Mouse (Mus musculus): Measurements from ENCODE around the gene RPS10-NUDT3. TPM values are rescaled to one million over a fixed set of nuclear protein-coding genes. Genes with fewer than 3 reads are reported as not detected.

The RPS10-NUDT3 gene
- polyA plus RNA-seq, 1 experiment from 2014 or later: not detected

GRCm38 (mm10) chr17:27555075-27555511, 79.9 kb downstream of the RPS10-NUDT3 start:
- WGBS: 3% methylated on average over 39 of the region's 39 CpGs
- Histone ChIP-seq H3K36me3 (no peaks in the 10 kb centered on the region), H3K9ac (replicated peaks) (0 out of 2 replicates have a peak overlapping the region, but pooled peaks have one; percentile 34), H3K27ac (replicated peaks) (peak overlapping the region; percentile 97; the same call in 1 of the 2 replicates), H3K4me2 (replicated peaks) (peak overlapping the region; percentile 82), H3K4me1 (peaks cover 35% of the 10 kb centered on the region), H3K9me3 (no peaks in the 10 kb centered on the region), H3K27me3 (peaks cover 6% of the 10 kb centered on the region; the same call in 1 of the 2 replicates), H3K4me3 (peak overlapping the region; percentile 93)
- no peak for ATAC-seq (replicated peaks)

- peak overlapping the region; percentile 82; the same call in 1 of the 2 replicates for H3K4me2 ChIP-seq (replicated peaks)
- H3K27ac ChIP-seq (replicated peaks): no peak overlapping the region
- WGBS: 46% methylated on average over 20 of the region's 20 CpGs
- ATAC-seq (replicated peaks): no peak
- H3K9ac ChIP-seq (replicated peaks): no peak overlapping the region
- H3K27me3 ChIP-seq: peaks cover 6% of the 10 kb centered on the region; the same call in 1 of the 2 replicates
- H3K4me1 ChIP-seq: peaks cover 37% of the 10 kb centered on the region
- H3K36me3 ChIP-seq: no peaks in the 10 kb centered on the region
- H3K4me3 ChIP-seq: no peak overlapping the region
- no peaks in the 10 kb centered on the region for H3K9me3 ChIP-seq
Measured at GRCm38 (mm10) chr17:27554062-27554960, 80.7 kb downstream of the RPS10-NUDT3 start.

- Histone ChIP-seq H3K4me1 (peaks cover 23% of the 10 kb centered on the region), H3K9me3 (no peaks in the 10 kb centered on the region), H3K27ac (replicated peaks) (no peak overlapping the region), H3K27me3 (peaks cover 6% of the 10 kb centered on the region; the same call in 1 of the 2 replicates), H3K9ac (replicated peaks) (no peak overlapping the region), H3K4me2 (replicated peaks) (no peak overlapping the region), H3K4me3 (no peak overlapping the region), H3K36me3 (no peaks in the 10 kb centered on the region)
- ATAC-seq (replicated peaks): no peak
- WGBS: 79% methylated on average over 23 of the region's 23 CpGs
Measured at GRCm38 (mm10) chr17:27552215-27553201, 82.5 kb downstream of the RPS10-NUDT3 start.

- ATAC-seq (replicated peaks): no peak
- Histone ChIP-seq H3K27me3 (peaks cover 6% of the 10 kb centered on the region; the same call in 1 of the 2 replicates), H3K36me3 (no peaks in the 10 kb centered on the region), H3K9me3 (no peaks in the 10 kb centered on the region), H3K9ac (replicated peaks) (no peak overlapping the region), H3K4me2 (replicated peaks) (no peak overlapping the region), H3K4me1 (peaks cover 21% of the 10 kb centered on the region), H3K27ac (replicated peaks) (no peak overlapping the region), H3K4me3 (no peak overlapping the region)
- 66% methylated on average over 10 of the region's 10 CpGs for WGBS
Measured at GRCm38 (mm10) chr17:27551393-27551940, 83.6 kb downstream of the RPS10-NUDT3 start.

GRCm38 (mm10) chr17:27549234-27549633, 85.8 kb downstream of the RPS10-NUDT3 start:
- Histone ChIP-seq H3K4me1 (peaks cover 8% of the 10 kb centered on the region), H3K4me2 (replicated peaks) (no peak overlapping the region), H3K27ac (replicated peaks) (no peak overlapping the region), H3K9ac (replicated peaks) (no peak overlapping the region), H3K36me3 (no peaks in the 10 kb centered on the region), H3K27me3 (no peaks in the 10 kb centered on the region), H3K9me3 (no peaks in the 10 kb centered on the region), H3K4me3 (no peak overlapping the region)
- 35% methylated on average over 8 of the region's 8 CpGs for WGBS
- ATAC-seq (replicated peaks): no peak

GRCm38 (mm10) chr17:27547253-27547868, 87.7 kb downstream of the RPS10-NUDT3 start:
- Histone ChIP-seq H3K9me3 (no peaks in the 10 kb centered on the region), H3K9ac (replicated peaks) (no peak overlapping the region), H3K27ac (replicated peaks) (no peak overlapping the region), H3K36me3 (no peaks in the 10 kb centered on the region), H3K4me3 (no peak overlapping the region), H3K4me1 (peaks cover 8% of the 10 kb centered on the region), H3K27me3 (no peaks in the 10 kb centered on the region), H3K4me2 (replicated peaks) (no peak overlapping the region)
- ATAC-seq (replicated peaks): no peak
- WGBS: 75% methylated on average over 9 of the region's 9 CpGs

GRCm38 (mm10) chr17:27546574-27547085, 88.4 kb downstream of the RPS10-NUDT3 start:
- Histone ChIP-seq H3K27me3 (no peaks in the 10 kb centered on the region), H3K4me2 (replicated peaks) (no peak overlapping the region), H3K4me1 (peaks cover 8% of the 10 kb centered on the region), H3K9me3 (no peaks in the 10 kb centered on the region), H3K4me3 (no peak overlapping the region), H3K27ac (replicated peaks) (no peak overlapping the region), H3K36me3 (no peaks in the 10 kb centered on the region), H3K9ac (replicated peaks) (no peak overlapping the region)
- no peak for ATAC-seq (replicated peaks)
- 71% methylated on average over 7 of the region's 7 CpGs for WGBS

- no peak for ATAC-seq (replicated peaks)
- Histone ChIP-seq H3K9ac (replicated peaks) (no peak overlapping the region), H3K4me3 (no peak overlapping the region), H3K4me2 (replicated peaks) (no peak overlapping the region), H3K36me3 (no peaks in the 10 kb centered on the region), H3K27ac (replicated peaks) (no peak overlapping the region), H3K27me3 (no peaks in the 10 kb centered on the region), H3K4me1 (peaks cover 8% of the 10 kb centered on the region), H3K9me3 (no peaks in the 10 kb centered on the region)
- 43% methylated on average over 12 of the region's 12 CpGs for WGBS
Measured at GRCm38 (mm10) chr17:27545991-27546390, 89.0 kb downstream of the RPS10-NUDT3 start.

- no peak for ATAC-seq (replicated peaks)
- 76% methylated on average over 11 of the region's 11 CpGs for WGBS
- H3K9me3 ChIP-seq: no peaks in the 10 kb centered on the region
- H3K27ac ChIP-seq (replicated peaks): no peak overlapping the region
- H3K4me3 ChIP-seq: no peak overlapping the region
- no peaks in the 10 kb centered on the region for H3K27me3 ChIP-seq
- H3K36me3 ChIP-seq: no peaks in the 10 kb centered on the region
- H3K4me2 ChIP-seq (replicated peaks): no peak overlapping the region
- no peak overlapping the region for H3K9ac ChIP-seq (replicated peaks)
- H3K4me1 ChIP-seq: peaks cover 7% of the 10 kb centered on the region
Measured at GRCm38 (mm10) chr17:27544551-27544950, 90.5 kb downstream of the RPS10-NUDT3 start.

- Histone ChIP-seq H3K27ac (replicated peaks) (no peak overlapping the region), H3K4me1 (no peaks in the 10 kb centered on the region), H3K36me3 (no peaks in the 10 kb centered on the region), H3K27me3 (no peaks in the 10 kb centered on the region), H3K9me3 (no peaks in the 10 kb centered on the region), H3K4me2 (replicated peaks) (no peak overlapping the region), H3K9ac (replicated peaks) (no peak overlapping the region), H3K4me3 (no peak overlapping the region)
- no peak for ATAC-seq (replicated peaks)
- 85% methylated on average over 3 of the region's 3 CpGs for WGBS
Measured at GRCm38 (mm10) chr17:27541984-27542383, 93.0 kb downstream of the RPS10-NUDT3 start.

- Histone ChIP-seq H3K36me3 (no peaks in the 10 kb centered on the region), H3K27me3 (no peaks in the 10 kb centered on the region), H3K4me1 (no peaks in the 10 kb centered on the region), H3K9me3 (no peaks in the 10 kb centered on the region), H3K4me2 (replicated peaks) (no peak overlapping the region), H3K9ac (replicated peaks) (no peak overlapping the region), H3K4me3 (no peak overlapping the region), H3K27ac (replicated peaks) (no peak overlapping the region)
- ATAC-seq (replicated peaks): no peak
- WGBS: 79% methylated on average over 2 of the region's 2 CpGs
Measured at GRCm38 (mm10) chr17:27541261-27541660, 93.8 kb downstream of the RPS10-NUDT3 start.

Measured in forebrain, embryonic 15.5 days (tissue).